Mouse (Mus musculus) testis, postnatal 14 days (tissue): ENCODE results near the gene Gm21750.
"Not testable (repeated sequence)": the region's sequence is repeated elsewhere in the genome, so short reads cannot be mapped to it uniquely, and the experiment has no call there.

Experiments
- DNase-seq: peaks from one replicate; pipeline ENCODE4 v3.0.0; 2021; ENCODE audit warnings: low spot score

Gene Gm21750

GRCm38 (mm10) chr14:73660925-73661324, at the start of gene Gm21750:
Gene Gm21750, plus strand, starts transcription at chr14:73661225.
- not testable (repeated sequence) for DNase-seq

DNA sequence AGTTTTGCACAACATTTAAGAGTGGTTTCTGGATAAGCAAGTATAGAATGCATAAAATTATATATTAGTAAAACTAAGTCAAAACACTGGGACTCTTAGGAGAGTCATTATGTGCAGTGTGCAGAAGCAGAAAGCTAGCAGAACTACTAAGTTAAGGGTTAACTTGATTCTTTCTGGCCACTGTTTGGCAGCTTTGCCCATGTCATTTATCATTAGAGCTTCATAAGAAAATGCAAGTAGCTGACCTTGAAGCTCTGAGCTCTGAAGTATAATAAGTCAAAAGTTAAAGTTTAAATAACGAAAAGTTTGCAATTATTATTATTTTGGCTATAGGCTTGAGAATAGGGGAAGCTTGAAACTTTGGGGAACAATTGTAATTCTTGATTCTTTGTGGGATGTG, 46.1 kb upstream of the Gm21750 start:
- DNase-seq: not testable (repeated sequence)

DNA sequence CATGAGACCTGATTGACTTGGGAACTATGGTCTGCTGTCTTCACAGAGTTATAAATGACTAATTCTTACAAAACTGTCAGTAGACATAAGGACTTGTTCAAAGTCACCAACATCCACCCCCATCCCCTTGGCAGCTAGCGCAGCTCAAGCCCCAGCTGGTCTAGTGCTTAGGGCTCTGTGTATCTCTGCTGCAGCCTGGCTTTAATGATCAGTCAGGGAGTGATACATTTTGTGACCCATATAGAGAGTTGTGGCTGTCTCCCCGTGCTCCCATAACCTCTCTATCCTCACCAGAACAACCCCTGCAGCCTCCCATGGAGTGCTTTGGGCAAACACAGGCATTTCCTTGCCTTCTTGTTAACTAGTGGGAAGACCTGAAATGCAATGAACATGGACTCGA, 40.1 kb upstream of the Gm21750 start:
- no peak for DNase-seq

DNA sequence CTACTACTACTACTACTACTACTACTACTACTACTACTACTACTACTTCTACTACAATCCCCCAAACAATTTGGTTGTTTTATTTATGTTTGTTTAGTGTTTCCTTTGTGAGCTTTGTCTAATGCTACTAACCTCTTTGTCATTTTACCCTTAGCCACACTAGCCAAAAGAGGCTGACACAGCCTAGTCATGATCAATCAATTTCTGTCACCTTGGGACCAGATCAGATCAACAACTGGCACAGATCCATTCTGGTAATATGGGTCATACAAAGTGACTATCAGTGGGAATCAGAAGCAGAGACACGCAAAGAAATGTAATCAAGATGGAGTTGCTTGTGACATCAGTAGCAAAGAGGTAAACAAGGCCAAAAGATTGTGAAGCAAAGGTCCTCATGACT, 38.0 kb upstream of the Gm21750 start:
- DNase-seq: no peak

- no peak for DNase-seq
Measured at GRCm38 (mm10) chr14:73625469-73625868, 35.6 kb upstream of the Gm21750 start.

DNA sequence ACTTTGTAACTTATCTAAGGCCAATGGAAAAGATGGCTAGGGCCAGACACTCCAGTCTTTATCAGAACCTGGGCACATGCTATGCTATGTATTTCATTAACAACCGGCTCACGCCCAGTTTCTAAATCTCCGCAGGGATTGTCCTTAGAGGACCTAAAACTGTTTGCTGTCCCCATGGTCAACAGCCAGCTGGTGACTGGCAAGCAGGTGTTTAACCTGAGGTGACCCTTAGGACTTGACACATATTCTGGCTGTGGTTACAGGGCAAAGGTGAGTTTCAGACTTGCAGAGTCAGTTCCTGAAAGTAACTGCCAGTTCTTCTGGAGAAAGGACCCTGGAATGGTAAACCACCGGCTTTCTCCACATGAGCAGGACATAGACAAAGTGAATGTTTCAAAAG, 29.5 kb upstream of the Gm21750 start:
- peak; percentile 57 for DNase-seq

- DNase-seq: peak; percentile 80
Measured at GRCm38 (mm10) chr14:73632648-73633263, 28.3 kb upstream of the Gm21750 start.

DNA sequence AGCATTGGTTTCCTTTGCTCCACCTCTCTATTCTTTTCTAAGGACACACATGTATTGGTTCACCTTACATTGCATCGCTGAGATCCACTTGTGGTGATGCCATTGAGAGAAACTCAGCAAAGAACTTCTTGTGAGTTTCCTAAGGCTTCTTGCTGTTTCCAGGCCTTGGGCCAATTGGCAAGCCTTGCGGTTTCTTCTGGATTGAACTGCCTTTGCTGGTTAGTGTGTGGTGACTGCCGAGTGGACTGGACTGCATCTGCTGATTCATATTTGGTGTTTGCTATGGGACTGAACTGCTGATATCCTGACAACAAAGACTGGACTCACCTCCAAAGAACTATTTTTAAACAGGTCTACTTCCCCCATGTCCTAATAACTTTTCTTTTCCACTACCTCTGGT, 26.7 kb upstream of the Gm21750 start:
- no peak for DNase-seq

- no peak for DNase-seq
Measured at GRCm38 (mm10) chr14:73637460-73637859, 23.6 kb upstream of the Gm21750 start.

DNA sequence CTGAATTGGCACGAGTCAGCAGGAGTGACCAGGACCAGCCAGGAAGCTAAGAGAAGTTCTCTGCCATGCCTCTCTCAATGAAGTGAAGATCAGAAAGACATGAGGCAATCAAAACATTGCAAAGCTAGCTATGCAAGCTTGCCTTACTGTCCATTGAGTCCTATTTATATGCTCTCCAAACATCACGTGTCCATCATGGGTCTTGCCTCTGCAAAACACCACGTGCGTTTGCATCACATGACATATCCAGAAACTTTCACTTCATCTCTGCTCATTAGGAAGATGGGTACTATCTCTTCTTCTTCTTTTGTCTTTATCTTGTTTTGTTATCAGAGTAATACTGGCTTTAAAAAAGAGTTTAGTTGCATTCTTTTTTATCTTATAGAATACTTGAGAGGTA, 10.8 kb upstream of the Gm21750 start:
- no peak for DNase-seq

DNA sequence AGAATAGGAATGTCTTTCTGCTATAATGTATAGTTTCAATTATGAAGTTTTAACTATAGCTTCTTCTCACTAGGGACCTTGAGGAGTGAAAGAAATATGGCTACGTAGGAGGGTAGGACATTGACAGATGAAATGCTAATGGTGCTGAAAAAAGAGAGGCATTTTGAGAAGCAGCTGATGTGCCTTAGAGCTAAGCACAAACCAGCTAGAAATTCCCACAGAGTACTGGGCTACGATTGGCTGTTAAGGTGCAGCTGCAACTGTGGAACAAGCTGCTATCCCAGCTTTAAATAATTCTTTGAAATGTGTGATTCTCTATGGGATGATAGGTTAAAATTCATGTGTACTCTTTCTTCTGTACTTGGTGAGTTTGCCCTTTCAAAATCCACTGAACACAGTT, 9.1 kb downstream of the Gm21750 start:
- no peak for DNase-seq

- no peak for DNase-seq
Measured at GRCm38 (mm10) chr14:73687726-73688125, 26.7 kb downstream of the Gm21750 start.

- DNase-seq: no peak
Measured at GRCm38 (mm10) chr14:73688427-73688826, 27.4 kb downstream of the Gm21750 start.

DNA sequence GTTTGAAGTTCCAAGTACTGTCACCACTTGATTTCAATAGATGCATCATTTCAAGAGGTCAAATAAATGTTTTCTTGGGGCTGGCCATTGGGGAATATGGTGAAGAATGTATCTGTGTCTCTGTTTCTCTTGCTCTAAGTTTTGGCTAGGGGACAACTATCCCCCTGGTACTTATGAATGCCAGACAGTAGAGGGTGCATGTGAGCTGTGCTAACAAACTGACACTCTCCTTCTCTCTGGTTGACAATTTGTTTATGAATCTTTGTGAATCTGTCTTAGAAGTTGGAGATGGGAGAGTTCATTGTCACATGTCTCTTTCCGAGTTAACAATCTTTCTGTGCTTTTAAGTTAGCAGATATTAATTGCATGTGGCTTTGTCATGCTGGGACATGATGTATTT, 39.2 kb downstream of the Gm21750 start:
- no peak for DNase-seq

DNA sequence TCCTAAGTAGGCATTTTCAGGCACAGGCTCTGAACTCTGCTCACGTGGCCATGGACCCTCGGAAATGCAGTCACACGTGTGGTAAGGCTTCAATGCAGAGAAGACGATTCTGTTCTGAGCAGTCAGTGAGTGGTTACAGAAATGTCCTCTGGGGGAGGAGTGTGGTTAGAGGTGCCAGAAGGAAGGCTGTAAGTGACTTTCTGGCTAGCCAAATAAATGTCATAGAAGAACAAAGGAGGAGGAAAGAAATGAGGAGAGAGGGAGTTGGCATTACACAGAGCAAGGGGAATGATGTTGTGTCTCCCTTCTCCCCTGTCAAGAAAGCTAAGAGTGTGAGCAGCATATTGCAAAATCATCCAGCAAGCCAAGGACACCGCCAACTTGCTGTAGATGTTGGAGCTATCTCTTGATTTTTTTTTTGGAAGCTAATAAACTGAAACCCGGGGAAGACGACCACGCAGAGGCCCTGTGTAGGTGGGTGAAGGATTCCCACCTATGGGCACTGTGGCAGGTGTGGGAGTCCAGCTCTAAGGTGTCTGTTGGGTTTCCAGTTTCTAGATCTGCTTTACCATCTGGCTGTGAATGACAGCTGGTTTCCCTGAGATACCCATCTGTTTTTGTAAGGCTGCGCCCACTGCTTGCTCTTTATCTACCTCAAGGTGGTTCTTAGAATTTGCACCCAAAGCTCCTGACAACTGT, 48.5 kb downstream of the Gm21750 start:
- DNase-seq: no peak
